Mouse (Mus musculus) ES-Bruce4 (cell line): ENCODE data around the gene Stn1.

ENCODE experiments used
- CTCF ChIP-seq: IDR thresholded peaks from one replicate; pipeline ENCODE4 v1.8.1; 2011; ENCODE audit warnings: low read depth, low read length
- POLR2A ChIP-seq: IDR thresholded peaks from one replicate; pipeline ENCODE4 v1.8.1; 2011; ENCODE audit warnings: low read length; ENCODE audit not compliant: insufficient read depth

DNA sequence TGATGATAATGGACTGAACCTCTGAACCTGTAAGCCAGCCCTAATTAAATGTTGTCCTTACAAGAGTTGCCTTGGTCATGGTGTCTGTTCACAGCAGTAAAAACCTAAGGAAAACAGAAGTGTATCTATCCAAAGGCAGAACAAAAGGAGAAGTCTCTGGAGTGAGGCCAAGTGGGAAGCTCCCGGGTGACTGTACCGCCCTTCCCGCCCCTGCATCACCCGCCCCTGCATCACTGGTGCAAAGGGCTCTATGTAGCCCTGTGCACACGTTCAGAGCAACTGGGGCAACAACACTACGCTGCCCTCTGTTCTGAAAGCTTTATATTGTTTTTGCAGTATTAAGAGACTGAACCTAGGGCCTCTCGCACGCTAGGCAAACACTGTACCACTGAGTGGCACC lies 19.7 kb downstream of the Stn1 start:
- no peak for TF ChIP-seq POLR2A
- no peak for TF ChIP-seq CTCF
